Comparison of ENCODE assay signal across 20 mouse cellular contexts in the genomic region with DNA sequence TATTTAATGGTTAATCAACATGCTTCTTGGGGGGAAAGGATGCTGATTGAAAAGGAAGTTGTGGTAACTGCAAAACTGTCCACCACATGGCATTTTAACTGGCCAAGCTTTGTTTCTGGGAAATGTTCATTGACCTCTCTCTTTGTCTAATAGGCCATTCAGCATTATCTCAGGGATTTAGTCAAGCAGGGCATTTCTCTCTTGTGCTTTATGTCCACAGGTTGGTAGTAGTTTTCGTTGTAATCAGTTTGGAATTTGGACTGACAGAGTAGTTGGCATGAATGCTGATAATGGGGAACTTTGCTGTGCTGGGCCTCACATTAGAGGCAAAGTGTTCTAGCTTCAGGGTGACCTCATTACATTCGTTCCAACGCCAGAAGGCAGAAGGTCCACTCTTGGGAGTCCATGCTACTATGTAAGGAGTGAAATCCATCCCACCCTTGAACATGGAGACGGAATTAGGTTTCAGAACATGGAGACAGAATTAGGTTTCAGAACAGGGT.
DNase-seq lines count a peak whose midpoint lies in the region; ATAC-seq and TF ChIP-seq lines count a peak whose summit lies in the region.
"Had no signal": no experiment of that assay in that cellular context is flagged by ENCODE, and none has a peak within 500 bp of the region (broad histone marks: within the 10 kb centered on the region; RNA-seq: fewer than 3 reads in every experiment).

No protein-coding gene starts in this region.

- no peak overlapping the region for H3K9ac ChIP-seq in forebrain, embryonic 15.5 days (replicated peaks)
- no peak overlapping the region for H3K9ac ChIP-seq in forebrain, embryonic 12.5 days
- H3K9ac ChIP-seq: heart, embryonic 12.5 days; hindbrain, embryonic 15.5 days had no signal

- WGBS in forebrain, embryonic 15.5 days = 74% methylated on average over 4 of the region's 4 CpGs
- WGBS in forebrain, embryonic 12.5 days = 80% methylated on average over 4 of the region's 4 CpGs

- TF ChIP-seq POLR2A in cortical plate, adult 2 months (IDR thresholded peaks at IDR 0.05; ENCODE audit: extremely low read depth, insufficient read depth, low read length) = no peak

- H3K36me3 ChIP-seq in forebrain, embryonic 15.5 days = no peaks in the 10 kb centered on the region
- H3K36me3 ChIP-seq in forebrain, embryonic 12.5 days (replicated peaks) = no peaks in the 10 kb centered on the region
- H3K36me3 ChIP-seq: embryonic facial prominence, embryonic 10.5 days; G1E; heart, embryonic 12.5 days; hindbrain, embryonic 15.5 days had no signal

- no peak for TF ChIP-seq CTCF in layer of hippocampus, adult 2 months (conservative IDR thresholded peaks at IDR 0.05)
- TF ChIP-seq CTCF in cortical plate, adult 2 months (IDR thresholded peaks at IDR 0.05; ENCODE audit: extremely low read depth, insufficient read depth, low read length) = no peak

- H3K9me3 ChIP-seq in forebrain, embryonic 15.5 days = no peaks in the 10 kb centered on the region
- H3K9me3 ChIP-seq in forebrain, embryonic 12.5 days = no peaks in the 10 kb centered on the region
- H3K9me3 ChIP-seq: embryonic facial prominence, embryonic 10.5 days; G1E; heart, embryonic 12.5 days; hindbrain, embryonic 15.5 days had no signal

- DNase-seq in layer of hippocampus, adult 2 months (ENCODE audit: low spot score in 2 of 2) = no peak
- DNase-seq in layer of hippocampus, postnatal 10 days (ENCODE audit: low spot score in 2 of 2) = no peak
- DNase-seq in skeletal muscle tissue, adult 2 months (ENCODE audit: low read depth, low spot score) = peak; percentile 9
- DNase-seq in spleen, postnatal 36 days (ENCODE audit: low spot score in 2 of 2) = no peak
- DNase-seq: adrenal gland, postnatal 14 days; B cell, adult 2 months; cerebellum, adult 11-12 months; cerebellum, adult 9-11 months; cerebellum, postnatal 36 days; gastrocnemius, postnatal 14 days; heart, postnatal 36 days had no signal

- H3K27ac ChIP-seq in forebrain, embryonic 15.5 days (replicated peaks) = peak overlapping the region; percentile 79
- no peak overlapping the region for H3K27ac ChIP-seq in forebrain, embryonic 12.5 days
- peak overlapping the region; percentile 81; the same call in 1 of the 2 replicates for H3K27ac ChIP-seq in layer of hippocampus, adult 2 months
- peak overlapping the region; percentile 93 for H3K27ac ChIP-seq in cortical plate, adult 2 months (ENCODE audit: insufficient read depth, low read length)
- H3K27ac ChIP-seq: embryonic facial prominence, embryonic 10.5 days; hindbrain, embryonic 15.5 days had no signal

- no peak overlapping the region for H3K4me3 ChIP-seq in forebrain, embryonic 15.5 days
- no peak overlapping the region for H3K4me3 ChIP-seq in forebrain, embryonic 12.5 days (replicated peaks)
- H3K4me3 ChIP-seq in layer of hippocampus, adult 2 months = no peak overlapping the region
- no peak overlapping the region for H3K4me3 ChIP-seq in cortical plate, adult 2 months (ENCODE audit: insufficient read depth, low read length)
- H3K4me3 ChIP-seq: embryonic facial prominence, embryonic 10.5 days; heart, embryonic 12.5 days; hindbrain, embryonic 15.5 days had no signal

- ATAC-seq in forebrain, embryonic 15.5 days (replicated peaks) = no peak
- ATAC-seq in forebrain, embryonic 12.5 days (ENCODE audit: low FRiP score) = no peak
- ATAC-seq: activated CD4-positive, CD25-positive, alpha-beta regulatory T cell, adult 4 months; CD4-positive, CD25-positive, alpha-beta regulatory T cell, adult 4 months had no signal

- H3K4me1 ChIP-seq in forebrain, embryonic 15.5 days = peaks cover 8% of the 10 kb centered on the region; the same call in 1 of the 2 replicates
- no peaks in the 10 kb centered on the region for H3K4me1 ChIP-seq in forebrain, embryonic 12.5 days
- peaks cover 13% of the 10 kb centered on the region for H3K4me1 ChIP-seq in cortical plate, adult 2 months (ENCODE audit: control insufficient read depth, insufficient read depth, low read length)
- H3K4me1 ChIP-seq: embryonic facial prominence, embryonic 10.5 days; heart, embryonic 12.5 days; hindbrain, embryonic 15.5 days had no signal

- H3K27me3 ChIP-seq in forebrain, embryonic 15.5 days = no peaks in the 10 kb centered on the region
- H3K27me3 ChIP-seq in forebrain, embryonic 12.5 days = no peaks in the 10 kb centered on the region
- H3K27me3 ChIP-seq: heart, embryonic 12.5 days; hindbrain, embryonic 15.5 days had no signal

- H3K4me2 ChIP-seq in forebrain, embryonic 15.5 days (replicated peaks) = no peak overlapping the region
- H3K4me2 ChIP-seq in forebrain, embryonic 12.5 days = no peak overlapping the region
- H3K4me2 ChIP-seq: heart, embryonic 12.5 days; hindbrain, embryonic 15.5 days had no signal
